Mouse (Mus musculus): ENCODE data around the gene Foxn3.

DNA sequence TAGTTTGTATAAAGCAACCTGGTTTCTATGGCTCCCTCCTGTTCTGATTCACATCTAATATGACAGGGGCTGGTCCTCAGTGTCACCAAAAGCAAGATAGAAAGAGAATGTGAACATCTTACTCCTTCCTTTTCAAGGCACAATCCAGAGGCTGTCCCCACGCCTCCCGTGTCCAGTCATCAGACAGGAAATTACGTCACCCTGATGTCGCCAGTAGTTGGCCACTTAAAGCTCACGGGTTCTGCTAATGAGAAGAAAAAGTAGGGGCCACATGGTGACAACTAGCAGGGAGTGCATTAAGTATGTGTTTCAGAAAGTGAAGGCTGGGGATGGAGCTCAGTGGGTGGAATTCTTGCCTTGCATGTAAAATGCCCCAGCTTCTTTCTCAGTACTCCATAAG lies 99.1 kb downstream of the Foxn3 start:
- TF ChIP-seq CTCF (IDR thresholded peaks at IDR 0.05; ENCODE audit: low read depth, low read length) (no peak), POLR2A (IDR thresholded peaks at IDR 0.05; ENCODE audit: extremely low read depth, insufficient read depth, low read length) (no peak)

Measured in liver, adult 2 months (tissue).